Mouse (Mus musculus): ENCODE data around the gene Zfp609. TPM values are rescaled to one million over a fixed set of nuclear protein-coding genes. Genes with fewer than 3 reads are reported as not detected.

Gene Zfp609
- polyA plus RNA-seq (2012; rRNA removed), result 2.9 and 4.3 TPM in 2 replicates

DNA sequence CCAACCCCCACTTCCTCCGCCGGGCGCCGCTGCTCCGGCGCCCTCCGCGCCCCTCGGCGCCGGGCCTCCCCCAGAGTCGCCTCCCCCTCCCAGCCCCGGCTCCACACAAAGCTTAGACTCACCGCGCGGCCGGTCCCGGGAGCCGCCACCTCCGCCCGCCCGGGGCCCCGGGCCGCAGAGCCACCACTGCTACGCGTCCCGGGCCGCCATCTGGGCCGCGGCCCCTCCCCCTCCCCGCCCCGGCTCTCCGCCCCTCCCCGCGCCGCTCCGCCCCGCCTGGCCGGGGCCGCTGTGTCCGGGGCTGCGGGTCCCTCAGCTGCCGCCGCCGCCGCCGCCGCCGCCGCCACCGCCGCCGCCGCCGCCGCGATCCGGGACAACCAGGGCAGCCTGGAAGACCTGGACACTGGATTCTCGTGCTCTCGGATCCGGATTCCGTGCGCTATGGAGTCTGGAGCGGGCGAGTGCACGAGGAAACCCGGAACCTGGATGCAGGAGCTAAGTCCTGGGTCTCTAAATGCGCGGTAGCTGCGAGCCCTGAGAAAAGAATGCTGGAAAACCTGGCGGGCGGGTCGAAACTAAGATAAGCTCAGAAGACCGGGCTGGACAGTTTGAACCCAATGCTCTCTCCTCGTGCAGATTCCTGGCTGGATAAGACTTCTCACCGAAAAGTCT lies at the start of gene Zfp609:
Gene Zfp609 (minus strand): TSS at position 221 of the 672 bp plus-strand sequence.

DNA sequence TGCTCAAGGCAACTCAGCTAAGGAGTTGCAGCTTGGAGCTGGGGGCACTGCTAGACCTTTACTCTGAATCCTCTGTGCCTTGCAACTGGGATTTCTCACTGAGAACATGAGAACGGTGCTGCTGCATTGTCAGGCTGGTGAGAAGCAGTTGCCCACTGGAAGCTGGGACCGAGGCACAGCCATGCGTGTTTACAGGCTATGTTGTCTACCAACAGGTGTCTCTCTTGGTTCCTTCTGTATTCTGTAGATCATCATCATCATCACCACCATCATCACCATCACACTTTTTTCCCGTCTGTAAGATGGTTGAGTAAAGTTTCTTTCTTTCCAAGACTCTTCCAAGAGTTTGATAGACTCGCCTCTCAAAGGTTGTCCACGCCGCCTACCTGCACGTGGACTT lies 159.7 kb downstream of the Zfp609 start, which contains the start of gene Oaz2:
Gene Oaz2 (plus strand): TSS at position 301 of the 400 bp plus-strand sequence.

Other genes starting within 250 kb of the Zfp609 start
- gene Plekho2, start 247.5 kb downstream of the Zfp609 start, polyA plus RNA-seq (2012; rRNA removed), result 9.8 and 10.6 TPM in 2 replicates
- 4.1 and 4.7 TPM in 2 replicates for gene Pif1, start 240.4 kb downstream of the Zfp609 start, polyA plus RNA-seq (2012; rRNA removed)
- 14.6 and 16.8 TPM in 2 replicates for gene Rbpms2, start 197.9 kb downstream of the Zfp609 start, polyA plus RNA-seq (2012; rRNA removed)
- gene Oaz2, start 159.6 kb downstream of the Zfp609 start, polyA plus RNA-seq (2012; rRNA removed), result 25.7 and 26.2 TPM in 2 replicates
- gene Pclaf, start 62.7 kb upstream of the Zfp609 start, polyA plus RNA-seq (2012; rRNA removed), result 28.5 and 40.3 TPM in 2 replicates
- gene Trip4, start 81.2 kb upstream of the Zfp609 start, polyA plus RNA-seq (2012; rRNA removed), result 5.0 TPM in 2 replicates
- 2.0 and 2.7 TPM in 2 replicates for gene Csnk1g1, start 81.4 kb upstream of the Zfp609 start, polyA plus RNA-seq (2012; rRNA removed)
- gene Ppib, start 232.7 kb upstream of the Zfp609 start, polyA plus RNA-seq (2012; rRNA removed), result 466 and 478 TPM in 2 replicates
- 8.8 and 11.0 TPM in 2 replicates for gene Snx22, start 242.2 kb upstream of the Zfp609 start, polyA plus RNA-seq (2012; rRNA removed)